Mouse (Mus musculus) kidney, adult 2 months (tissue): ENCODE data around the gene Kazald1.

Experiments used
- CTCF ChIP-seq: fragments of 200-500 bp; conservative IDR thresholded peaks from 2 replicates; pipeline ENCODE4 v1.5.1; 2011; ENCODE audit warnings: low read depth, mild to moderate bottlenecking, control low read depth, low read length, moderate library complexity, mixed read lengths; ENCODE audit not compliant: insufficient read depth, insufficient read length
- POLR2A ChIP-seq: fragments of 200-500 bp; IDR thresholded peaks from one replicate; pipeline ENCODE4 v1.6.1; 2011; ENCODE audit warnings: low read depth, low read length, control low read depth

DNA sequence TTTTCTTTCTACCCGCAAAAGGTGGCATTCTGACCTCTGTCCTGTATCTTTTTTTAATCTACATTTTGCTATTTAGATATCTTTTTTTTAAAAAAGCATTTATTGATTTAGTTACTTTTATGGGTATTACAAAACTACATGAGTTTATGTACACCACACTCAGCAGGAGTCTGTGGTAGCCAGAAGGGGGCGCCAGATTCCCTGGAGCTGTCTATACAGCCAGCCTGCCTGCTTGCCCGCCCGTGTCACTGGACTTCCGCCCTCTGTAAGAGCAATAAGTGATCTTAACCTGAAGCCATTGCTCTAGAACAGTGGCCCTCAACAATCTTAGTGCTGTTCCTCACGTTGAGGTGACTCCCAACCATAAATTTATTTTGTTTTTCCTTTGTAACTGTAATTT is 37.4 kb downstream of the Kazald1 start:
- no peak for TF ChIP-seq POLR2A
- no peak for TF ChIP-seq CTCF
